Mouse (Mus musculus) brown adipose tissue, adult 24 weeks (tissue): ENCODE measurements around the gene Prkn. TPM values are rescaled to one million over a fixed set of nuclear protein-coding genes. Genes with fewer than 3 reads are reported as not detected.

Experiments used
- H3K27ac ChIP-seq: fragments of 200-500 bp; replicated peaks from 2 replicates; pipeline ENCODE4 v1.5.1; 2012; ENCODE audit warnings: low read depth, mild to moderate bottlenecking, low read length
- H3K4me1 ChIP-seq: fragments of 200-500 bp; 2 replicates; pipeline ENCODE4 v1.6.1; 2012; ENCODE audit warnings: low read length, mixed read lengths; ENCODE audit not compliant: control insufficient read depth, insufficient read depth, insufficient read length
- H3K4me3 ChIP-seq: fragments of 200-500 bp; 2 replicates; pipeline ENCODE4 v1.5.1; 2012; ENCODE audit warnings: low read depth, mild to moderate bottlenecking, low read length, moderate library complexity; ENCODE audit not compliant: insufficient read depth
- polyA plus RNA-seq: library from polyadenylated mRNA; stranded (reverse); fragments of >200 nt; gene quantifications from 2 replicates; pipeline ENCODE4 v1.2.4, GENCODE M21; 2012; ENCODE audit not compliant: missing spikeins, insufficient read depth, insufficient read length

Prkn gene
- polyA plus RNA-seq, result 6.3 and 7.2 TPM in 2 replicates

- Histone ChIP-seq H3K27ac (peak within 1 kb of the TSS; percentile 42), H3K4me3 (peak within 1 kb of the TSS; percentile 81), H3K4me1 (peaks cover 4% of the 10 kb centered on the region; the same call in 1 of the 2 replicates)
Observed at GRCm38 (mm10) chr17:10840148-10840707, at the start of gene Prkn, which contains the start of gene Pacrg. Gene Prkn, plus strand, starts transcription at chr17:10840384. Gene Pacrg, minus strand, starts transcription at chr17:10840311.

- H3K4me3 ChIP-seq, result no peak overlapping the region
- H3K27ac ChIP-seq, result no peak overlapping the region
- H3K4me1 ChIP-seq, result no peaks in the 10 kb centered on the region
Observed at GRCm38 (mm10) chr17:10791661-10792060, 48.5 kb upstream of the Prkn start.

- Histone ChIP-seq H3K4me1 (no peaks in the 10 kb centered on the region), H3K27ac (no peak overlapping the region), H3K4me3 (no peak overlapping the region)
Observed at GRCm38 (mm10) chr17:10806692-10807091, 33.5 kb upstream of the Prkn start.

DNA sequence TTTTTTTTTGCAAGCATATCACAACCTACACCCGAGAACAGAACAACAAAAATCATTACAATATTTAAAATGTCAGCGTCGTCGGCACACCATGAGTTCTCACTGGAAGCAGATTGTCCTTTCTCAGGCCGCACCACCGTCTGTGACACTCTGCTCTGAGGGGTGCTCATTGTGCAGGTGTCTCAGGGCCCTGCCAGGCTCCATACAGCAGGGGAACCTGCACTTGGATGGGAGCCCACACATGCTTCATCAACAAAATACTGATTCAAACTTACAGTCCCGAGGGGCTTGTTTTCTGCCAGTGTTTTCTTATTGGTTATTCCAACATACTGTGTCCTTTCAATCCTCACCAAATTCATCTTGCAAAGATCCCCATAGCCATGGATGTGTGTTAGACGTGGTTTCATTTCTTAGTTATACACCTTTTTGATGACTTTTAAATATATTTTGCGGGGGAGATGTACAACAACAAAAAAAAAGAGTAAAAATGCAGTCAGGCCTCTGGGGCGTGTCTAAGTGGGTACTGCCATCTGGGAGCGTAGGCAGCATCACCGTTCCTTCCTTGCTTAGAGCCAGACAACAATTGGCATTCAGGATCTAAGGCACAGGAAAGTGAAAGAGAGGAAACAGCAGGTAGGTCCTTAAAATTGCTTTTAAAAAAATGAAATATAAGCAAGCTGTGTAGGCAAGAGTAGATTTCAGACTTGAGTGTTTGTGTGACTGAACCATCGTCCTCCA is 32.8 kb upstream of the Prkn start:
- Histone ChIP-seq H3K4me1 (no peaks in the 10 kb centered on the region), H3K4me3 (no peak overlapping the region), H3K27ac (no peak overlapping the region)

- H3K4me3 ChIP-seq, result no peak overlapping the region
- H3K4me1 ChIP-seq, result no peaks in the 10 kb centered on the region
- H3K27ac ChIP-seq, result no peak overlapping the region
Observed at GRCm38 (mm10) chr17:10808571-10808970, 31.6 kb upstream of the Prkn start.

GRCm38 (mm10) chr17:10818971-10819370 is 21.2 kb upstream of the Prkn start:
- H3K4me1 ChIP-seq, result no peaks in the 10 kb centered on the region
- no peak overlapping the region for H3K4me3 ChIP-seq
- no peak overlapping the region for H3K27ac ChIP-seq

GRCm38 (mm10) chr17:10840731-10841201 is 582 bp downstream of the Prkn start:
- H3K4me3 ChIP-seq, result peak overlapping the region; percentile 81
- 0 out of 2 replicates have a peak overlapping the region, but pooled peaks have one; percentile 6 for H3K27ac ChIP-seq

DNA sequence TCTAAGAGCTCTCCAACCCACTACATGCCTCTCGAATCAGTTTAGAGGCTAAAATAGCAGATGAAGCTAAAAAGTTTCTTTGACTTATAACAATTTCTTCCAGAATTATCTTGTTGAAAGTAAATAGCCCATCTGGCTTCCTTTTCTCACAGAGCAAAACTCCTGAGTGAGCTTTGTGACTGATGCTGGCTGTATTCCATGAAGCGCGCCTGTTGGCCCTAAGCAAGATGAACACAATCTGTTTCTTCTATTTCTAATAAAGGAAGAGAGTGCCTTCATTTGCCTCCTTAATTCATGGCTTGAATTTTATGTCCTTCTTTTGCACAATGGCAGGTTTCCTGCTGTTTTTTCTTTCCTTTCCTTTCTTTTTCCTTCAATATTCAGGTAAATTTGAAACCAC is 14.0 kb downstream of the Prkn start:
- Histone ChIP-seq H3K4me3 (no peak overlapping the region), H3K4me1 (no peaks in the 10 kb centered on the region), H3K27ac (no peak overlapping the region)

More at GRCm38 (mm10) chr17:10840731-10841201, 582 bp downstream of the Prkn start:
- peaks cover 4% of the 10 kb centered on the region; the same call in 1 of the 2 replicates for H3K4me1 ChIP-seq

DNA sequence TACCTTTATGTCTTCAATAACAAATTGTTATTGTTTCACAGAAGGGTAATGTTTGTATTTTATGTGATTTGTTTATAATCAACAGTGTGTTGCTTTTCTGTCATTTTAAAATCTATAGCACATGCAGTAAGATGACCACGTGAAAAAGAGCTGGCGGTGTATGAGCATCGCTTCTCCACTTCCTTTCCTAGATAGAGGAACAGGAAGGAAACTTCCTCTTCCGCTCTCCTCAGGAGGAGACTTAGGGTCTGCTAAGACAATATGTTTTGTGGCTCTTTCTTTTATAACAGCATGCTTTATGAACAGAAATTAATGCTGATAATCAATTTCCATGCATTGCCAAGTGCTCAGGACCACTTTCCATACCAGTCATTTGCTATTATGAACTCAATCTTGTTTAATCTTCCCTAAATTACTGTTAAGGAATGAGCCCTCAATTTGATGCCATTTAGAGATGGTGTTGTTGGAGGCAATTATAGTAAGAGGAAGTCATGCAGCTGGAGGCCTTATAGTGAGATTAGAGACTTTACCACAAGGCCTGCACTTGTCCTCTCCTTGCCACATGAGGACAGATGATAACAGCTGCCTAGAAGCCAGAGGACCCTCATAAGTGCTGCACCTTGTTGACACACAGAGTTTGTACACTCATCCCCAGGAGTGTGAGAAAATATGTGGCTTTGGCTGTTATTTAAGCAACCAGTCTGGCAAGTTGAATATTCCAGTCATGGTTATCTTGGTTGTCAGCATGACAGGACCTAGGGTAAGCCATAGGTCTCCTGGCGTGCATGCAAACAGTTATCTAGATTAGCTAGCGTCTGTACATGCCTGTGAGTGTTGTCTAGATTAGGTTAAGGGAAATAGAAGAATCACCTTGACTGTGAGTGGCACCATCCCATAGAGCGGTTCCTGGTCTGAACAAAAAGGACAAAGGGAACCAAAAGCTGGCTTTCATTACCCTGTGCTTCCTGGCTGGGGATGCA is 34.3 kb downstream of the Prkn start:
- H3K4me3 ChIP-seq, result no peak overlapping the region
- no peaks in the 10 kb centered on the region for H3K4me1 ChIP-seq
- H3K27ac ChIP-seq, result no peak overlapping the region

GRCm38 (mm10) chr17:10878986-10879385 is 38.8 kb downstream of the Prkn start:
- Histone ChIP-seq H3K27ac (no peak overlapping the region), H3K4me1 (no peaks in the 10 kb centered on the region), H3K4me3 (no peak overlapping the region)

DNA sequence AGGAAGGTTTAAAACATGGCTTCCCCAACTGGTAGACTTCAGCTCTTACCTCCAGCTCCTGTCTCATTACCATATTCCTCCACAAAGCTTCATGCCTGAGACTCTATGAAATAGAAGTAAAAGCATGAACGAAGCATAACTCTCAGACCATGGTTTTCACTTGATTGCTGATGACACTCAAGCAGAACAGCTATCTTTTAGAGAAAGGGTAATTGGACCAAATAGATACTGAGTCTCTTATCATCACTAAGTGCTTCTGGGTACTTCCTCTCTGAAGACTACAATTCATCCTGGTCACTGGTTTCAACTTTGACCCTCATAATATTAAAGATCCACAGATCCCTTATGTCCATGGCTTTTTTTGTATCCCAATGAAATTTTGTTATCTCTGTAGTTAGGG is 42.1 kb downstream of the Prkn start:
- Histone ChIP-seq H3K27ac (no peak overlapping the region), H3K4me1 (no peaks in the 10 kb centered on the region), H3K4me3 (no peak overlapping the region)

- no peak overlapping the region for H3K4me3 ChIP-seq
- H3K27ac ChIP-seq, result no peak overlapping the region
- H3K4me1 ChIP-seq, result no peaks in the 10 kb centered on the region
Observed at GRCm38 (mm10) chr17:10887924-10888323, 47.7 kb downstream of the Prkn start.

GRCm38 (mm10) chr17:10901686-10902228 is 61.6 kb downstream of the Prkn start:
- Histone ChIP-seq H3K4me3 (no peak overlapping the region), H3K4me1 (no peaks in the 10 kb centered on the region), H3K27ac (no peak overlapping the region)

DNA sequence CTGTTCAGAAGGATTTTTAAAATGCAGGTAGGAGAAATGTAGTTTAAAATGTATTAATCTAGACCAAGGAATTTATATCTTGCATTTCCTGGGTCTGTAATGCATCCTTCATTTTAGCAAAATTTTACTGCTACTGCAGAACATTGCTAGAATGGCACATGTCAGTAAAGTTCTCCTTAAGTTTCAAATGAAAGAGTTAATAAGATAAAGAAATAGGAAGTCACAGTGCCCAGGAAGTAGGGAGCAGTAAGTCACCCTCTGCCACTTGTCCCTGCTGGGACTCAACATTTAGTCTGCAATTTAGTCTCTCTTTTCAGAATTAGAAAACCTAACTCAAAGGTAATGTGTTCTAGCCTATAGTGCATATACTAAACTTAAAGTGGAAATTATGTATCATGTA is 96.5 kb downstream of the Prkn start:
- Histone ChIP-seq H3K4me3 (no peak overlapping the region), H3K4me1 (no peaks in the 10 kb centered on the region), H3K27ac (no peak overlapping the region)

- Histone ChIP-seq H3K27ac (no peak overlapping the region), H3K4me3 (no peak overlapping the region), H3K4me1 (no peaks in the 10 kb centered on the region)
Observed at GRCm38 (mm10) chr17:10937844-10938243, 97.7 kb downstream of the Prkn start.
